Mouse (Mus musculus) liver, postnatal 0 days (tissue): ENCODE measurements at regions not wholly inside any gene's neighbourhood (a gene's known extent, or its start where the extent isn't known, plus 50 kb on each side); places are given as distances from the start of the nearest gene placed in this dataset.

Experiments used
- ATAC-seq: fragments of 200-750 bp; cut with Nextera tagmentation; 2 replicates; pipeline ENCODE4 v1.8.0; 2017; ENCODE audit warnings: mild to moderate bottlenecking, moderate library complexity
- DNase-seq: peaks from one replicate; pipeline ENCODE4 v3.0.0-alpha.2; 2016
- H3K27ac ChIP-seq: fragments of 300-500 bp; sonication (generic); 2 replicates; pipeline ENCODE4 v1.5.1; 2014; ENCODE audit warnings: antibody characterized with exemption, moderate library complexity, mild to moderate bottlenecking, low read depth
- H3K27me3 ChIP-seq: fragments of 300-500 bp; sonication (generic); 2 replicates; pipeline ENCODE4 v1.6.1; 2014; ENCODE audit warnings: low read length, control low read depth, mixed read lengths; ENCODE audit not compliant: insufficient read depth
- H3K36me3 ChIP-seq: fragments of 300-500 bp; sonication (generic); replicated peaks from 2 replicates; pipeline ENCODE4 v1.6.1; 2014; ENCODE audit warnings: mild to moderate bottlenecking, control low read depth, low read length, moderate library complexity, mixed read lengths; ENCODE audit not compliant: insufficient read depth
- H3K4me1 ChIP-seq: fragments of 300-500 bp; sonication (generic); 2 replicates; pipeline ENCODE4 v1.6.1; 2014; ENCODE audit warnings: antibody characterized with exemption, mild to moderate bottlenecking, control low read depth; ENCODE audit not compliant: insufficient read depth
- H3K4me2 ChIP-seq: fragments of 300-500 bp; sonication (generic); 2 replicates; pipeline ENCODE4 v1.6.1; 2014; ENCODE audit warnings: low read depth, mild to moderate bottlenecking, low read length, moderate library complexity, mixed read lengths
- H3K4me3 ChIP-seq: fragments of 300-500 bp; sonication (generic); 2 replicates; pipeline ENCODE4 v1.5.1; 2014; ENCODE audit warnings: low read depth, low read length
- H3K9ac ChIP-seq: fragments of 300-500 bp; sonication (generic); replicated peaks from 2 replicates; pipeline ENCODE4 v1.6.1; 2014; ENCODE audit warnings: mild to moderate bottlenecking, moderate library complexity
- H3K9me3 ChIP-seq: fragments of 300-500 bp; sonication (generic); 2 replicates; pipeline ENCODE4 v1.6.1; 2016; ENCODE audit warnings: mild to moderate bottlenecking, control low read depth, low read length, mixed read lengths
- CTCF ChIP-seq: sonication (generic); IDR thresholded peaks from 2 replicates; pipeline ENCODE4 v1.5.1; 2016; ENCODE audit warnings: antibody characterized with exemption, low read depth
- EP300 ChIP-seq: IDR thresholded peaks from 2 replicates; pipeline ENCODE4 v1.6.1; 2016; ENCODE audit warnings: antibody characterized with exemption, low read depth, mild to moderate bottlenecking
- WGBS: fragments of 180-500 bp; shearing (Covaris S2); extraction: QIAGEN DNeasy Blood & Tissue Kit; methylation state at CpG from one replicate; pipeline ENCODE4 v1.1.7; 2014; ENCODE audit not compliant: insufficient replicate concordance; 5-methylcytosine and 5-hydroxymethylcytosine counted together

DNA sequence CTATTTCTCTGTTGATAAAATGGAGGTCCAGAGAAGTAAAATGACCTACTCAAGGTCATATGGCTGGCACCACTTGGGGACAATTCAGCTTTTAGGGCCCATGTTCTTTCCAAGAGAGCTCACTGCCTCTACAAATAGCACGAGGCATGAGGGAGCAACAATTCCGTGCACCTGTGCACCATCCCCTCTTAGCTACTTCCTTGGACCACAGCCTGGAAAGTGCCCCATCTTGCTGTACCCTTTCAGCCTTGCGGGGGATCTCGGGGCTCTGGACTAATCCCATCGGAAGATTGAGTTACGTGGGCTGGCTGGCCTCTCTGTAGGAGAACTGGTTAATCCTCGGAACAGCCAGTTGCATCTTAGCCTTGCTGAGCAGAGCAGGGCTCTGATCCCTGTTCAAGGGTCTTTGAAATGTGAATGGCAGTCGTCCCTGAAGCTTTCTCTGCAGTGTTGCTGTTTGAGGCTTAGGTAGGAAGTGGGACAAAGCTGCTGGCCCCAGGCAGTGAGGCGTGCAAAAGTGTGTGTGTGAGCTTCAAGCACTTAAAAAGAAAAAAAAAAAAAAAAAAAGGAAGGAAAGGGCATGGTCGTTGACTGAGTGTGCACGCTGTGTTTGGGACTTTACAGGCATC, 133.8 kb downstream of the Plpp3 start:
- no peak overlapping the region for H3K4me3 ChIP-seq

DNA sequence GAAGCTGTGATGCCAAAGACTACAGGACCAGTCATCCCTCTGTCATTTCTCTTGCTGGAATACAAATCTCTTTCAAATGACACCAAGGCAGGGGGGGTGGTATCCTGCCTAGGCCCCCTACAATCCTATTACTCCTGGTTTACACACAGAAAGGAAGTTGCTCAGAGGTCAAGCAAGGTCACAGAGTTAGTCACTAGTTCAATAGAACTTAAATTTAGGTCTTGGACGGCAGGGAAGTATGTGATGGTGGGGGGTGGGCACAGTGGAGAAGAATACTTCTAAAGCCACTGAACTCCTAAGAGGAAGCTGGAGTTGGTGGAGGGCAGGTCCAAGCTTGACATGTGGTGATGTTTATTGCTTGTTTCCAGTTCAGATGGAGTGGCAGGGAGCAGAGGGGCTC, 134.4 kb downstream of the Plpp3 start:
- 16% methylated on average over 1 of the region's 1 CpGs for WGBS
- ATAC-seq (peak; percentile 28; the same call in 1 of the 2 replicates), DNase-seq (no peak)
- no peak overlapping the region for H3K9ac ChIP-seq
- H3K27ac ChIP-seq = no peak overlapping the region; the same call in 1 of the 2 replicates
- no peaks in the 10 kb centered on the region for H3K36me3 ChIP-seq
- TF ChIP-seq EP300 = no peak
- TF ChIP-seq CTCF = no peak
- H3K27me3 ChIP-seq = no peaks in the 10 kb centered on the region
- H3K4me2 ChIP-seq = no peak overlapping the region
- no peaks in the 10 kb centered on the region for H3K9me3 ChIP-seq
- peaks cover 7% of the 10 kb centered on the region for H3K4me1 ChIP-seq
- H3K4me3 ChIP-seq = no peak overlapping the region

More for the DNA sequence above, 133.8 kb downstream of the Plpp3 start:
- Histone ChIP-seq H3K27ac (no peak overlapping the region), H3K27me3 (no peaks in the 10 kb centered on the region), H3K9me3 (no peaks in the 10 kb centered on the region), H3K36me3 (no peaks in the 10 kb centered on the region), H3K4me2 (no peak overlapping the region), H3K4me1 (peaks cover 12% of the 10 kb centered on the region), H3K9ac (no peak overlapping the region)
- no peak for TF ChIP-seq EP300
- no peak for TF ChIP-seq CTCF
- DNase-seq (no peak), ATAC-seq (peak; percentile 12; the same call in 1 of the 2 replicates)
- WGBS = 36% methylated on average over 11 of the region's 11 CpGs

DNA sequence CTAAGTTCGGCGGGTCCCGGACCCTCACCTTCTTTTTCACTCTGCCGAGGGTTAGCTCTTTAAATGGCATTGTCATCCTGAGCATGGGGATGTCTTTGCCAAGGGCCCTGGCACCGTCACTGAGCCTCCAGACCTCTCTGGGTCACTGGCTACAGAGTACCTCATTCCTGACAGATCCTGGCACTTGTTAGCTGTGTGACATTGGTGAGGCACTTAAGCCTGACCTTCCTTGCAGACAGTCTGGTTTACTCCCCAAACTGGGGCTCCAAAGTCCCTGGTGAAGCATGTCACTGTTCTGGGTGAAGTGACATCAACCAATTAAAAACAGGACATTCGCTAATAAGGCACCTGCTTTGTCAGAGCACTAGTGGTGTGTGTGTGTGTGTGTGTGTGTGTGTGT, 142.2 kb downstream of the Plpp3 start:
- no peaks in the 10 kb centered on the region for H3K27me3 ChIP-seq

DNA sequence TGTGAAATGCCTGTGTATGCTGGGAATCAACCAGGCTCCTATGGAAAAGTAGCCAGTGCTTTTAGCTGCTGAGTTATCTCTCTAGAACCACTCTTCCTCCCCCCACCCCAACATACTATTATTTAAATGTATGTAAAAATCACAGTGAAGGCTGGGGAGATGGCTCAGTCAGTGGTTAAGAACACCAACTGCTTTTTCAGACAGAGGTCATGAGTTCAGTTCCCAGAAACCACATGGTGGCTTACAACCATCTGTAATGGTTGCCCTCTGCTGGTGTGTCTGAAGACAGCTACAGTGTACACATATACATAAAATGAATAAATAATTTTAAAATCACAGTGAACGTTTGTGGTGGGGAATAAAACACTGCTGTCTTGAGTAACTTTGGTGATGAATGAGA, 144.4 kb downstream of the Plpp3 start:
- TF ChIP-seq EP300 = no peak
- TF ChIP-seq CTCF = no peak
- Histone ChIP-seq H3K27ac (no peak overlapping the region), H3K9me3 (no peaks in the 10 kb centered on the region), H3K27me3 (no peaks in the 10 kb centered on the region), H3K4me1 (peaks cover 2% of the 10 kb centered on the region), H3K4me2 (no peak overlapping the region), H3K9ac (no peak overlapping the region), H3K4me3 (no peak overlapping the region), H3K36me3 (no peaks in the 10 kb centered on the region)
- no peak for DNase-seq
- no peak for ATAC-seq
- 63% methylated on average over 1 of the region's 1 CpGs for WGBS

More for the DNA sequence above, 142.2 kb downstream of the Plpp3 start:
- H3K9ac ChIP-seq = no peak overlapping the region
- H3K4me2 ChIP-seq = no peak overlapping the region
- no peak overlapping the region for H3K4me3 ChIP-seq
- no peaks in the 10 kb centered on the region for H3K4me1 ChIP-seq
- H3K27ac ChIP-seq = no peak overlapping the region
- TF ChIP-seq CTCF = no peak
- no peak for TF ChIP-seq EP300
- H3K36me3 ChIP-seq = no peaks in the 10 kb centered on the region
- H3K9me3 ChIP-seq = no peaks in the 10 kb centered on the region
- no peak for ATAC-seq
- no peak for DNase-seq
- WGBS = 82% methylated on average over 6 of the region's 6 CpGs

DNA sequence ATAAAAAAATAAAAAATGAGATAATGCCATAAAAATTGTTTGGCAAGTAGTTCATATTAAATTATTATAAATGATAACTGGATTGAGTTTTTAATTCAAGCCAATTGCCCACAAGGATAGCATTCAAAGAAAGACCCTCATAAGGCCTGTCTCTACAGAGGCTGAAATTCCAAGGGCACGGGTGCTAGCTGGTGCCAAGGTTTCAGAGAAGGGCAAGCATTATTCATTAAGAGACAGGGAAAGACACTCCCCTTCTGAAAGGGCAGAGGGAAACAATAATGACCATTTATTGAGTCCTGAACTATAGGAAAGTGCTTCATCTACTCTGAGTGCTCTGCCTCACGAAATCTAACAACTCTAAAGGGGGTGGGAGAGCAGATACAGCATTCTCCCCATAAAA, 147.0 kb downstream of the Plpp3 start:
- Histone ChIP-seq H3K36me3 (no peaks in the 10 kb centered on the region), H3K27me3 (no peaks in the 10 kb centered on the region), H3K4me1 (peaks cover 10% of the 10 kb centered on the region), H3K27ac (no peak overlapping the region), H3K9me3 (no peaks in the 10 kb centered on the region), H3K4me2 (no peak overlapping the region), H3K4me3 (no peak overlapping the region), H3K9ac (no peak overlapping the region)
- DNase-seq = no peak
- WGBS = 55% methylated on average over 2 of the region's 2 CpGs
- no peak for ATAC-seq
- TF ChIP-seq CTCF (no peak), EP300 (no peak)

DNA sequence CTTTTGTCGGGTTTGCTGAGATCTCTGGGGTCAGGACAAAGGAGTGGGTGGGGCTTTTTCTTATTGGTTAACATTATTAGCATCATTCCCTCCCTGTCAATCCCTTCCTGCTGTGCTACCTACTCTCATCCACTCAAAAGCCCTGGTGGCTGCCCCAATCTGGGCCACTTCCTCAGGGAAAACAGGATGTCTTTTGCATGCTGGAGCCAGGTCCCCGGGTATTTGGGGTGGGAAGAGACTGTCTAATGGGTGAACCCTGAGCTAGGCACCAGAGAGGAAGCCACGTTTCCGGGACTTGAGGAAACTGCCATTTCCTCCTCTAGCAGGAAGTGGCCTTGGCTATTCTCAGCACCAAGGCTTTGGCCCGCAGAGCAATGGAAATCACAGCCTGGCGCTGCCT, 148.8 kb downstream of the Plpp3 start:
- H3K36me3 ChIP-seq = no peaks in the 10 kb centered on the region
- WGBS = 17% methylated on average over 6 of the region's 6 CpGs
- no peak overlapping the region for H3K4me2 ChIP-seq
- H3K4me3 ChIP-seq = no peak overlapping the region
- no peaks in the 10 kb centered on the region for H3K27me3 ChIP-seq
- ATAC-seq = no peak
- DNase-seq = no peak
- no peak overlapping the region for H3K27ac ChIP-seq
- no peak for TF ChIP-seq CTCF
- TF ChIP-seq EP300 = no peak
- peaks cover 10% of the 10 kb centered on the region for H3K4me1 ChIP-seq
- H3K9me3 ChIP-seq = no peaks in the 10 kb centered on the region
- H3K9ac ChIP-seq = no peak overlapping the region
